8 mouse cellular contexts compared by ENCODE assay signal in genomic region chr6:143166452-143167357, GRCm38 (mm10). TPM values are rescaled to one million over a fixed set of nuclear protein-coding genes. Genes with fewer than 3 reads are reported as not detected.
DNase-seq lines count a peak whose midpoint lies in the region; ATAC-seq and TF ChIP-seq lines count a peak whose summit lies in the region.

Gene Etnk1, plus strand, starts transcription at chr6:143167221.

- in situ Hi-C loops in Patski (cut with MboI; ENCODE audit: low pct_unique_long_range_greater_than_20kb) = loop anchor here (5.0 to 25.0 kb wide), 3 partner anchors 64 to 804 kb away; partner anchors contain the start of genes C2cd5 and Ldhb

- peak within 1 kb of the TSS; percentile 71 for H3K4me3 ChIP-seq in hindbrain, embryonic 13.5 days

- peak within 1 kb of the TSS; percentile 89 for H3K9ac ChIP-seq in hindbrain, embryonic 13.5 days

- under 1% methylated on average over 77 of the region's 81 CpGs for WGBS in hindbrain, embryonic 13.5 days

- H3K27me3 ChIP-seq in Patski = no peaks in the 10 kb centered on the region
- H3K27me3 ChIP-seq in hindbrain, embryonic 13.5 days = peaks cover 4% of the 10 kb centered on the region; the same call in 1 of the 2 replicates

- peaks cover 5% of the 10 kb centered on the region; the same call in 1 of the 2 replicates for H3K36me3 ChIP-seq in hindbrain, embryonic 13.5 days

- no peaks in the 10 kb centered on the region for H3K9me3 ChIP-seq in hindbrain, embryonic 13.5 days

- peak within 1 kb of the TSS; percentile 72 for H3K4me2 ChIP-seq in hindbrain, embryonic 13.5 days

- CTCF ChIA-PET in Patski (lab: Charles Lee) = interaction anchor here (1.4 kb wide), 1 partner anchor 14 kb away, joined by 5 read pairs; no protein-coding TSS in a partner anchor

- H3K4me1 ChIP-seq in hindbrain, embryonic 13.5 days (replicated peaks) = peaks cover 44% of the 10 kb centered on the region

- ATAC-seq in Patski = peak; percentile 90
- peak; percentile 97 for ATAC-seq in hindbrain, embryonic 13.5 days (ENCODE audit: low FRiP score)

- peak within 1 kb of the TSS; percentile 94 for H3K27ac ChIP-seq in hindbrain, embryonic 13.5 days

- POLR2A ChIA-PET in Patski (lab: Charles Lee) = interaction anchor here (1.5 to 2.4 kb wide), 2 partner anchors 9 to 67 kb away, joined by 4 to 7 read pairs; partner anchors contain the start of gene C2cd5

- DNase-seq in Patski (ENCODE audit: low read depth, low spot score) = peak; percentile 73
- DNase-seq in cerebellum, postnatal 14 days = peak; percentile 99
- DNase-seq in frontal cortex, postnatal 14 days (ENCODE audit: low spot score in 2 of 2) = peak; percentile 97 to 99
- DNase-seq in layer of hippocampus, postnatal 25 days (ENCODE audit: extremely low spot score in 1 of 2, low spot score in 1 of 2) = peak; percentile 98 to 99
- DNase-seq in lung, postnatal 25 days (ENCODE audit: low spot score) = peak; percentile 94
- DNase-seq in retina, embryonic 14.5 days (ENCODE audit: low spot score) = peak; percentile 94
- DNase-seq in thymus, postnatal 4 days = peak; percentile 99

- TF ChIP-seq CTCF in Patski (IDR thresholded peaks at IDR 0.05) = no peak

RNA-seq across cellular contexts. Expression of gene Etnk1, which starts in this region (rescaled TPM):
- polyA plus RNA-seq in Patski (2021) = 42.2 TPM
- 35.2 and 36.3 TPM in 2 replicates for polyA plus RNA-seq in hindbrain, embryonic 13.5 days (2015; fragmentation: Nextera tagmentation; extraction: Ambion mirVana)
- total RNA-seq in layer of hippocampus, postnatal 25 days (2021) = 100 to 1,000 TPM; 157 to 170 TPM

Comparison
In these comparisons a context has a peak if more than half of its experiments do, and no peak if none do; other contexts are left out.
1. Peak in every context shown above with its lines: DNase-seq, ATAC-seq, H3K4me3 ChIP-seq and H3K27ac ChIP-seq.